Mouse (Mus musculus) kidney, postnatal 10 days (tissue): ENCODE results near the gene Naip2.
"Not testable (repeated sequence)": the region's sequence is repeated elsewhere in the genome, so short reads cannot be mapped to it uniquely, and the experiment has no call there.

Source experiments
- DNase-seq: peaks from one replicate; pipeline ENCODE4 v3.0.0; 2021; ENCODE audit warnings: mixed read lengths

The Naip2 gene

GRCm38 (mm10) chr13:100201659-100202333 is at the start of gene Naip2:
Naip2 (minus strand) TSS chr13:100202092.
- not testable (repeated sequence) for DNase-seq

- not testable (repeated sequence) for DNase-seq
Measured at GRCm38 (mm10) chr13:100246896-100247519, 45.1 kb upstream of the Naip2 start.

GRCm38 (mm10) chr13:100246223-100246622 is 44.3 kb upstream of the Naip2 start, which contains the start of gene Naip5:
Naip5 (minus strand) TSS chr13:100246323.
- DNase-seq, result not testable (repeated sequence)

- no peak for DNase-seq
Measured at GRCm38 (mm10) chr13:100243702-100244101, 41.8 kb upstream of the Naip2 start.

- not testable (repeated sequence) for DNase-seq
Measured at GRCm38 (mm10) chr13:100213683-100214082, 11.8 kb upstream of the Naip2 start.

- DNase-seq, result peak; percentile 86
Measured at GRCm38 (mm10) chr13:100210540-100210939, 8.6 kb upstream of the Naip2 start.

- DNase-seq, result no peak
Measured at GRCm38 (mm10) chr13:100203319-100203718, 1.4 kb upstream of the Naip2 start.

- no peak for DNase-seq
Measured at GRCm38 (mm10) chr13:100200778-100201177, 1.1 kb downstream of the Naip2 start.

GRCm38 (mm10) chr13:100195421-100195820 is 6.5 kb downstream of the Naip2 start:
- no peak for DNase-seq

GRCm38 (mm10) chr13:100183111-100183510 is 18.8 kb downstream of the Naip2 start:
- not testable (repeated sequence) for DNase-seq

- peak; percentile 20 for DNase-seq
Measured at GRCm38 (mm10) chr13:100174360-100174759, 27.5 kb downstream of the Naip2 start.

GRCm38 (mm10) chr13:100166378-100166777 is 35.5 kb downstream of the Naip2 start:
- DNase-seq, result not testable (repeated sequence)

- DNase-seq, result not testable (repeated sequence)
Measured at GRCm38 (mm10) chr13:100162467-100162866, 39.4 kb downstream of the Naip2 start.

GRCm38 (mm10) chr13:100161171-100161870 is 40.6 kb downstream of the Naip2 start:
- DNase-seq, result not testable (repeated sequence)

- no peak for DNase-seq
Measured at GRCm38 (mm10) chr13:100156624-100157023, 45.3 kb downstream of the Naip2 start.

GRCm38 (mm10) chr13:100152659-100153058 is 49.2 kb downstream of the Naip2 start:
- DNase-seq, result no peak

- no peak for DNase-seq
Measured at GRCm38 (mm10) chr13:100141646-100142314, 60.1 kb downstream of the Naip2 start.

- DNase-seq, result no peak
Measured at GRCm38 (mm10) chr13:100125258-100125643, 76.6 kb downstream of the Naip2 start.

GRCm38 (mm10) chr13:100124423-100125257 is 77.3 kb downstream of the Naip2 start, which contains the start of gene Smn1:
Smn1 (plus strand) TSS chr13:100124852.
- peak; percentile 96 for DNase-seq

- no peak for DNase-seq
Measured at GRCm38 (mm10) chr13:100123970-100124369, 77.9 kb downstream of the Naip2 start.

- no peak for DNase-seq
Measured at GRCm38 (mm10) chr13:100112218-100112972, 89.5 kb downstream of the Naip2 start.
